Mouse (Mus musculus): ENCODE measurements around the gene Fam214b.

DNA sequence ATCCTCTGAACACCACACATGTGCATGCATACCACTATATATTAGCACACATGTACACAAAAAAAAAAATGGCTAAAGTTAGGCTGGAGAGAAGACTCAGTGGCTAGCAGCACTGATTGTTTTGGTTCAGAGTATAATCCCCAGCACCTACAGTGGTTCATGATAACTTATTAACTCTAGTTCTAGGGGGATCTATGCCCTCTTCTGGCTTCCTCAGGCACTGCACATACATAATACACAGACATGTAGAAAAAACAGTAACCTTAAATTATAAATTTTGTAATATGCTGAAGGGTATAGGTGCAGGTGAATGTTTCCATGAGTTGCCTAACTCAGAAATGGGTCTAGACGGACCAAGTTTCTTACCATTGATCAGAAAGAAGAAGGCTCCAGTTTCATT, 57.7 kb downstream of the Fam214b start:
- TF ChIP-seq CTCF (IDR thresholded peaks at IDR 0.05; ENCODE audit: control insufficient read depth, insufficient read depth, low read length) (no peak), POLR2A (IDR thresholded peaks at IDR 0.05; ENCODE audit: borderline replicate concordance, control insufficient read depth, low read depth, low read length) (no peak)
